Mouse (Mus musculus): Measurements from ENCODE around the gene Slc30a5. TPM values are rescaled to one million over a fixed set of nuclear protein-coding genes. Genes with fewer than 3 reads are reported as not detected.
A peak's percentile ranks its signal among the peaks of the same experiment; 100 is the strongest.

Slc30a5 gene
- polyA plus RNA-seq, 1 experiment from 2014 or later, result 38.5 TPM

GRCm38 (mm10) chr13:100786414-100786867 lies 46.8 kb downstream of the Slc30a5 start, which contains the start of gene Ccnb1:
TSS of gene Ccnb1 (minus strand) at chr13:100786570.
- ATAC-seq (ENCODE audit: insufficient number of reproducible peaks, insufficient read depth, low FRiP score, low read depth), result peak; percentile 94
- Histone ChIP-seq H3K9ac (ENCODE audit: low read length) (peak within 1 kb of the TSS; percentile 91), H3K36me3 (ENCODE audit: control insufficient read depth, insufficient read depth, low read length) (peaks cover 36% of the 10 kb centered on the region), H3K4me2 (ENCODE audit: low read length) (peak within 1 kb of the TSS; percentile 93), H3K9me3 (ENCODE audit: control insufficient read depth, low read length) (no peaks in the 10 kb centered on the region), H3K4me1 (ENCODE audit: control insufficient read depth in 2 of 2, insufficient read depth in 2 of 2, low read length in 2 of 2) (peaks cover 5 to 31% of the 10 kb centered on the region in 2 experiments), H3K4me3 (ENCODE audit: control insufficient read depth in 1 of 2, insufficient read depth in 1 of 2, low read depth in 1 of 2, low read length in 2 of 2) (peak within 1 kb of the TSS; percentile 81 to 94), H3K27ac (replicated peaks in 1 of 2; ENCODE audit: control insufficient read depth in 1 of 2, insufficient read depth in 1 of 2, low read depth in 2 of 2, low read length in 2 of 2) (peak within 1 kb of the TSS; percentile 48 to 65), H3K27me3 (ENCODE audit: control insufficient read depth, insufficient read depth, low read length) (no peaks in the 10 kb centered on the region)
- under 1% methylated on average over 34 of the region's 35 CpGs for WGBS

- Histone ChIP-seq H3K9ac (ENCODE audit: low read length) (peak overlapping the region; percentile 91), H3K9me3 (ENCODE audit: control insufficient read depth, low read length) (no peaks in the 10 kb centered on the region), H3K27me3 (ENCODE audit: control insufficient read depth, insufficient read depth, low read length) (no peaks in the 10 kb centered on the region), H3K4me3 (ENCODE audit: control insufficient read depth in 1 of 2, insufficient read depth in 1 of 2, low read depth in 1 of 2, low read length in 2 of 2) (peak overlapping the region; percentile 81 to 94), H3K4me2 (ENCODE audit: low read length) (peak overlapping the region; percentile 93), H3K36me3 (ENCODE audit: control insufficient read depth, insufficient read depth, low read length) (peaks cover 41% of the 10 kb centered on the region), H3K4me1 (ENCODE audit: control insufficient read depth in 2 of 2, insufficient read depth in 2 of 2, low read length in 2 of 2) (peaks cover 5 to 31% of the 10 kb centered on the region in 2 experiments), H3K27ac (replicated peaks in 1 of 2; ENCODE audit: control insufficient read depth in 1 of 2, insufficient read depth in 1 of 2, low read depth in 2 of 2, low read length in 2 of 2) (peak overlapping the region; percentile 48 to 65)
- under 1% methylated on average over 29 of the region's 30 CpGs for WGBS
- ATAC-seq (ENCODE audit: insufficient number of reproducible peaks, insufficient read depth, low FRiP score, low read depth), result peak; percentile 4; the same call in 1 of the 2 replicates
Observed at GRCm38 (mm10) chr13:100785806-100786413, 47.3 kb downstream of the Slc30a5 start.

- Histone ChIP-seq H3K4me2 (ENCODE audit: low read length) (no peak overlapping the region), H3K4me3 (ENCODE audit: control insufficient read depth in 1 of 2, insufficient read depth in 1 of 2, low read depth in 1 of 2, low read length in 2 of 2) (no peak overlapping the region), H3K9me3 (ENCODE audit: control insufficient read depth, low read length) (no peaks in the 10 kb centered on the region), H3K27me3 (ENCODE audit: control insufficient read depth, insufficient read depth, low read length) (no peaks in the 10 kb centered on the region), H3K9ac (ENCODE audit: low read length) (no peak overlapping the region), H3K36me3 (ENCODE audit: control insufficient read depth, insufficient read depth, low read length) (peaks cover 48% of the 10 kb centered on the region), H3K27ac (replicated peaks in 1 of 2; ENCODE audit: control insufficient read depth in 1 of 2, insufficient read depth in 1 of 2, low read depth in 2 of 2, low read length in 2 of 2) (no peak overlapping the region), H3K4me1 (ENCODE audit: control insufficient read depth in 2 of 2, insufficient read depth in 2 of 2, low read length in 2 of 2) (peaks cover 0 to 10% of the 10 kb centered on the region in 2 experiments; a peak in 2 of 4 replicates)
- ATAC-seq (ENCODE audit: insufficient number of reproducible peaks, insufficient read depth, low FRiP score, low read depth), result no peak
- WGBS, result 72% methylated on average over 3 of the region's 3 CpGs
Observed at GRCm38 (mm10) chr13:100777491-100777890, 55.7 kb downstream of the Slc30a5 start.

GRCm38 (mm10) chr13:100776710-100777109 lies 56.5 kb downstream of the Slc30a5 start:
- Histone ChIP-seq H3K27ac (replicated peaks in 1 of 2; ENCODE audit: control insufficient read depth in 1 of 2, insufficient read depth in 1 of 2, low read depth in 2 of 2, low read length in 2 of 2) (no peak overlapping the region), H3K27me3 (ENCODE audit: control insufficient read depth, insufficient read depth, low read length) (no peaks in the 10 kb centered on the region), H3K4me2 (ENCODE audit: low read length) (no peak overlapping the region), H3K36me3 (ENCODE audit: control insufficient read depth, insufficient read depth, low read length) (peaks cover 46% of the 10 kb centered on the region), H3K9ac (ENCODE audit: low read length) (no peak overlapping the region), H3K4me1 (ENCODE audit: control insufficient read depth in 2 of 2, insufficient read depth in 2 of 2, low read length in 2 of 2) (peaks cover 0 to 7% of the 10 kb centered on the region in 2 experiments; a peak in 2 of 4 replicates), H3K9me3 (ENCODE audit: control insufficient read depth, low read length) (no peaks in the 10 kb centered on the region), H3K4me3 (ENCODE audit: control insufficient read depth in 1 of 2, insufficient read depth in 1 of 2, low read depth in 1 of 2, low read length in 2 of 2) (no peak overlapping the region)
- WGBS, result 56% methylated on average over 6 of the region's 6 CpGs
- ATAC-seq (ENCODE audit: insufficient number of reproducible peaks, insufficient read depth, low FRiP score, low read depth), result no peak

- Histone ChIP-seq H3K27ac (replicated peaks in 1 of 2; ENCODE audit: control insufficient read depth in 1 of 2, insufficient read depth in 1 of 2, low read depth in 2 of 2, low read length in 2 of 2) (no peak overlapping the region), H3K27me3 (ENCODE audit: control insufficient read depth, insufficient read depth, low read length) (no peaks in the 10 kb centered on the region), H3K4me2 (ENCODE audit: low read length) (peak overlapping the region; percentile 93), H3K4me1 (ENCODE audit: control insufficient read depth in 2 of 2, insufficient read depth in 2 of 2, low read length in 2 of 2) (peaks cover 0 to 7% of the 10 kb centered on the region in 2 experiments; a peak in 2 of 4 replicates), H3K4me3 (ENCODE audit: control insufficient read depth in 1 of 2, insufficient read depth in 1 of 2, low read depth in 1 of 2, low read length in 2 of 2) (peak overlapping the region; percentile 81 to 88), H3K9me3 (ENCODE audit: control insufficient read depth, low read length) (no peaks in the 10 kb centered on the region), H3K9ac (ENCODE audit: low read length) (peak overlapping the region; percentile 82), H3K36me3 (ENCODE audit: control insufficient read depth, insufficient read depth, low read length) (peaks cover 45% of the 10 kb centered on the region)
- no peak for ATAC-seq (ENCODE audit: insufficient number of reproducible peaks, insufficient read depth, low FRiP score, low read depth)
- 9% methylated on average over 8 of the region's 8 CpGs for WGBS
Observed at GRCm38 (mm10) chr13:100776056-100776419, 57.2 kb downstream of the Slc30a5 start.

- Histone ChIP-seq H3K27me3 (ENCODE audit: control insufficient read depth, insufficient read depth, low read length) (no peaks in the 10 kb centered on the region), H3K4me1 (ENCODE audit: control insufficient read depth in 2 of 2, insufficient read depth in 2 of 2, low read length in 2 of 2) (peaks cover 0 to 7% of the 10 kb centered on the region in 2 experiments; a peak in 2 of 4 replicates), H3K9me3 (ENCODE audit: control insufficient read depth, low read length) (no peaks in the 10 kb centered on the region), H3K4me2 (ENCODE audit: low read length) (peak within 1 kb of the TSS; percentile 93), H3K4me3 (ENCODE audit: control insufficient read depth in 1 of 2, insufficient read depth in 1 of 2, low read depth in 1 of 2, low read length in 2 of 2) (peak within 1 kb of the TSS; percentile 81 to 88), H3K9ac (ENCODE audit: low read length) (peak within 1 kb of the TSS; percentile 82), H3K27ac (replicated peaks in 1 of 2; ENCODE audit: control insufficient read depth in 1 of 2, insufficient read depth in 1 of 2, low read depth in 2 of 2, low read length in 2 of 2) (peak within 1 kb of the TSS in 1 of 2 experiments; percentile 35; a peak in 1 of 4 replicates), H3K36me3 (ENCODE audit: control insufficient read depth, insufficient read depth, low read length) (peaks cover 45% of the 10 kb centered on the region)
- ATAC-seq (ENCODE audit: insufficient number of reproducible peaks, insufficient read depth, low FRiP score, low read depth), result peak; percentile 80; the same call in 1 of the 2 replicates
- WGBS, result under 1% methylated on average over 46 of the region's 46 CpGs
Observed at GRCm38 (mm10) chr13:100775252-100776055, 57.8 kb downstream of the Slc30a5 start, which contains the start of gene Cenph. TSS of gene Cenph (minus strand) at chr13:100775899.

GRCm38 (mm10) chr13:100774704-100775103 lies 58.5 kb downstream of the Slc30a5 start:
- Histone ChIP-seq H3K36me3 (ENCODE audit: control insufficient read depth, insufficient read depth, low read length) (peaks cover 44% of the 10 kb centered on the region), H3K27ac (replicated peaks in 1 of 2; ENCODE audit: control insufficient read depth in 1 of 2, insufficient read depth in 1 of 2, low read depth in 2 of 2, low read length in 2 of 2) (no peak overlapping the region), H3K4me3 (ENCODE audit: control insufficient read depth in 1 of 2, insufficient read depth in 1 of 2, low read depth in 1 of 2, low read length in 2 of 2) (peak overlapping the region in 1 of 2 experiments; percentile 88; a peak in 2 of 4 replicates), H3K9me3 (ENCODE audit: control insufficient read depth, low read length) (no peaks in the 10 kb centered on the region), H3K27me3 (ENCODE audit: control insufficient read depth, insufficient read depth, low read length) (no peaks in the 10 kb centered on the region), H3K4me1 (ENCODE audit: control insufficient read depth in 2 of 2, insufficient read depth in 2 of 2, low read length in 2 of 2) (peaks cover 0 to 7% of the 10 kb centered on the region in 2 experiments; a peak in 2 of 4 replicates), H3K4me2 (ENCODE audit: low read length) (peak overlapping the region; percentile 93), H3K9ac (ENCODE audit: low read length) (peak overlapping the region; percentile 82)
- no peak for ATAC-seq (ENCODE audit: insufficient number of reproducible peaks, insufficient read depth, low FRiP score, low read depth)
